Mouse (Mus musculus) liver, embryonic 14.5 days (tissue): ENCODE measurements around the gene Cryab.

Experiments
- CTCF ChIP-seq: IDR thresholded peaks from 2 replicates; pipeline ENCODE4 v1.5.1; 2016; ENCODE audit warnings: antibody characterized with exemption, low read depth, control low read depth
- EP300 ChIP-seq: IDR thresholded peaks from 2 replicates; pipeline ENCODE4 v1.6.1; 2016; ENCODE audit warnings: antibody characterized with exemption, low read depth

- TF ChIP-seq CTCF (no peak), EP300 (no peak)
These were observed 46.5 kb downstream of the Cryab start for GRCm38 (mm10) chr9:50797641-50798040.
